Mouse (Mus musculus) embryonic facial prominence, embryonic 10.5 days (tissue): Measurements from ENCODE around the gene Rps21. TPM values are rescaled to one million over a fixed set of nuclear protein-coding genes. Genes with fewer than 3 reads are reported as not detected.
A peak's percentile ranks its signal among the peaks of the same experiment; 100 is the strongest.

Experiments
- DNase-seq: peaks from one replicate; pipeline ENCODE4 v3.0.0-alpha.2; 2017; ENCODE audit warnings: low spot score
- H3K27ac ChIP-seq: fragments of 300-500 bp; sonication (generic); replicated peaks from 2 replicates; pipeline ENCODE4 v1.5.1; 2016; ENCODE audit warnings: mild to moderate bottlenecking
- H3K27me3 ChIP-seq: fragments of 300-500 bp; sonication (generic); replicated peaks from 2 replicates; pipeline ENCODE4 v1.6.1; 2016; ENCODE audit warnings: low read depth, mild to moderate bottlenecking; ENCODE audit not compliant: poor library complexity, severe bottlenecking
- H3K36me3 ChIP-seq: fragments of 300-500 bp; sonication (generic); replicated peaks from 2 replicates; pipeline ENCODE4 v1.6.1; 2016; ENCODE audit warnings: mild to moderate bottlenecking, moderate library complexity
- H3K4me1 ChIP-seq: fragments of 300-500 bp; sonication (generic); 2 replicates; pipeline ENCODE4 v1.6.1; 2016
- H3K4me3 ChIP-seq: fragments of 300-500 bp; sonication (generic); 2 replicates; pipeline ENCODE4 v1.5.1; 2016; ENCODE audit warnings: mild to moderate bottlenecking, moderate library complexity
- H3K9me3 ChIP-seq: fragments of 300-500 bp; sonication (generic); 2 replicates; pipeline ENCODE4 v1.6.1; 2016; ENCODE audit warnings: mild to moderate bottlenecking
- WGBS: fragments of 180-500 bp; shearing (Covaris S2); methylation state at CpG from one replicate; pipeline ENCODE4 v1.1.7; 2016; 5-methylcytosine and 5-hydroxymethylcytosine counted together
- polyA plus RNA-seq: library from polyadenylated mRNA; unstranded; fragments of >200 nt; fragmentation: Nextera tagmentation; extraction: Ambion mirVana; gene quantifications from 2 replicates; pipeline ENCODE4 v1.2.1, GENCODE M21; 2016

Gene Rps21
- polyA plus RNA-seq, 1 experiment from 2014 or later, result 569 TPM

DNA sequence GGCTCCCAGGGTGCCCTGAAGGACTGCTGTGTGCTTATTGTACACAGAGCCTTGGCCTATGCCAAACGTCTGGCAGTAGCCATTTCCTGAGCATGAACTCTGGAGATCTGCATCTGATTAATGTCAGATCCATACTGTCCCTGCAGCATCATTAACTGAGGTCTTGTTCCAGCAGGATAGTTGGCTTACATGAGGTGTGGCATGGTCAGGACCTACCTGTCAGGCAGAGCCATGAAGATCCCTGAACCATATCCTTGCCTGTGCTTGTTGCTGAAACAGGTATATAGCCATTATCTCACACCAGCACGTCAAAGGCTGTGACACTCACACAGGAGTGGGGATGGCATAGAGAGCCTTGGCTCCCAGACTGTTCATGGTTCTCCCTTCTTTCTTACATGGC is 10.8 kb downstream of the Rps21 start:
- Histone ChIP-seq H3K9me3 (no peaks in the 10 kb centered on the region), H3K36me3 (peaks cover 78% of the 10 kb centered on the region), H3K27ac (no peak overlapping the region), H3K4me1 (peaks cover 25% of the 10 kb centered on the region), H3K27me3 (no peaks in the 10 kb centered on the region), H3K4me3 (no peak overlapping the region)
- no peak for DNase-seq
- 72% methylated on average over 2 of the region's 2 CpGs for WGBS

DNA sequence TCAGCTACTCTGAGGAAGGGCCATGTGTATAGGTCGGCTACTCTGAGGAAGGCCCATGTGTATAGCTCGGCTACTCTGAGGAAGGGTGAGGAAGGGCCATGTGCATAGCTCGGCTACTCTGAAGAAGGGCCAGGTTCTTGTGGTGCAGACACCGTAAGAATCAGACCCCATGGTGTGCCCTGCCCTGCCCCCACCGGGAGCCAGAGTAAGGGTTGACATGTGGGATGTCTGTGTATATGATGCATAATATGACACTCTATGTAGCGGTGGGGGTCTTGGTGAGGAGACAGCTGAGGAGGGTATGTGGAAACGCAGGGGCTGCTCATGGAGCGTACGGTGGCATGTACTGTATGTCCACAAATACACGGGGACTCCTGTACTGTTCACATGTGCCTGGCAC is 12.2 kb downstream of the Rps21 start:
- no peaks in the 10 kb centered on the region for H3K9me3 ChIP-seq
- H3K4me3 ChIP-seq, result no peak overlapping the region
- H3K27me3 ChIP-seq, result peaks cover 6% of the 10 kb centered on the region
- H3K4me1 ChIP-seq, result peaks cover 32% of the 10 kb centered on the region
- 94% methylated on average over 10 of the region's 10 CpGs for WGBS
- H3K36me3 ChIP-seq, result peaks cover 64% of the 10 kb centered on the region
- H3K27ac ChIP-seq, result no peak overlapping the region
- DNase-seq, result no peak

DNA sequence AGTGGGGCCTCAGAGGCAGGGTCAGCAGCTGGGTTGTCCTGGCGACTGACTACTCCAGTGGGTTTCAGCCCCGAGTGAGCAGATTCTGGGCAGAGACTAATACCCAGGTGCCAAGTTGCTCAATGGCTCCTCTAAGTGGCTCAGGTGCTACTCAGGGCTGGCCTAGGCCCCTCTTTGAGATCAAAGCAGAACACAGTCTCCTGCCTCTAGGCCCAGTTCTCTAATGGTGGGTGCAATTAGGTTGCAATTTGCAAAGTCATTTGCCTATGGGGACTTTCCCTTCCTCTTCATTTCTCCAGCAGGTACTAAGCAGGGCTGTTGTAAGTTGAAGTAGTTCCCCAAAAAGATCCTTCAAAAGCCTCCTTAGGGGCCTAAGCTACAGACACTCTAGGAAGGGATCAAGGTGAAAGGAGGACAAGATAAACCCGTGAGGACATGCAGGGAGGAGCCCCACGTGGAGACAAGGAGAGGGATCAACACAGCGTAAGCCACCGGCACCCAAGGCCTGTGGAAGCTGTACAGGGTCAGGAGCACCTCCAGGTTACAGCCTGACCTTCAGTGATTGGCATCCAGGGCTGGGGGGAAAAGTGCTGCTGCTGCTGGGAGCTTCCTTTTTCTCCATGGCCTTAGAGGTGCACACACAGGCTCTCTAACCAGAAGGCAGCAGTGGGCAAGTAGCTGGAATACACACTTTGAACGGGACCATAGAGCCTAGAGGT is 13.5 kb downstream of the Rps21 start:
- WGBS, result 81% methylated on average over 7 of the region's 7 CpGs
- peaks cover 11% of the 10 kb centered on the region for H3K27me3 ChIP-seq
- no peak overlapping the region for H3K27ac ChIP-seq
- H3K4me3 ChIP-seq, result no peak overlapping the region
- H3K9me3 ChIP-seq, result no peaks in the 10 kb centered on the region
- peaks cover 58% of the 10 kb centered on the region for H3K36me3 ChIP-seq
- peaks cover 32% of the 10 kb centered on the region for H3K4me1 ChIP-seq
- DNase-seq, result no peak

DNA sequence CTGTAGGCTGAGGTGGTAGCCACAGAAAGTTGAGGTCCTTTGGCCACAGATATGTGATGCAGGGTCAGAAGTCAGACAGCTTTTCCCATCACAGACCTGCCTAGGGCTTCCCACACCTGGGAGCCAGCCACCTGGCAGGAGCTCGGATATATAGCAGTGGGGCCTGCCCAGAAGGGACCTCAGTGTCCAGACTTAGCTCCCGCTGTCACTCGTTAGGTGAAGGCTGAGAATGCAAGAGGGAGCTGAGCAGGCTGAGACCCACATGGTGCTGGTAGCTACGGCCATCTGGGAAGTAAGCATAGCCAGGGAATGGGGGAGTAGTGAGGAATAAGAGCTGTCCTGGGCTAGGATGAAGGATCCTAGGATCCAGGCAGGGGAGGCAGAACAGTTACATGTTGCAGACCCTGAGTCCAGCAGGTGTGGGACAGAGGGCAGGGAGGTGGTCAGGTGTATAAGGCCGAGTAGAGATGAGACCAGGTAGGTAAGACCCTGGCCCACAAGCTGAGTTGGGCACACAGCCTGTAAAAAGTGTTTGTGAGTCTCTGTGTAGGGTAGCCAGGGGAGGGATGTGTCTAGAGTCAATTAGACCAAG is 14.7 kb downstream of the Rps21 start:
- 71% methylated on average over 5 of the region's 5 CpGs for WGBS
- peaks cover 12% of the 10 kb centered on the region for H3K27me3 ChIP-seq
- H3K36me3 ChIP-seq, result peaks cover 48% of the 10 kb centered on the region
- H3K4me1 ChIP-seq, result peaks cover 44% of the 10 kb centered on the region
- no peak overlapping the region for H3K27ac ChIP-seq
- peak overlapping the region; percentile 85 for H3K4me3 ChIP-seq
- H3K9me3 ChIP-seq, result no peaks in the 10 kb centered on the region
- DNase-seq, result no peak

DNA sequence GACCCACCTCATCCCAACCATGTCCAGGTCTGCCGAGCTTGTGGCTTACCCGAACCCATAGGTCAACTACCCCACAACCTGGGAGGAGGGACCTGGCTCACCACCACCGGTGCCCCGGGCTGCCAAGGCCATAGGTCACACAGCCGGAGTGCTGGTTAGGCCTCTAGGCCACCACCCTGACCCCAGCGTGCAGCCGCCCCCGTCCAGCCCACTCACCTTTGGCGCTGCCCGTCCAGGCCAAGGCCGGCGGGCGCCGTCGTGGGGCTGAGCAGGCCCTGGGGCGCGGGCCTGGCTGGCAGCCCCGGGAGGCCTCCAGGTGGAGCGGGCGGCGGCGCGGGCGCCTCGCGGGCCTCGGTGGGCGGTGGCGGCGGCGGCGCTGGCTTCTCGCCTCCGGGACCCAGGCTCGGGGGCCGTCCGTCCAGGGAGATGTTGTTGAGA is 15.7 kb downstream of the Rps21 start:
- Histone ChIP-seq H3K27me3 (peaks cover 16% of the 10 kb centered on the region), H3K36me3 (peaks cover 38% of the 10 kb centered on the region), H3K27ac (peak overlapping the region; percentile 94), H3K4me1 (peaks cover 47% of the 10 kb centered on the region), H3K4me3 (peak overlapping the region; percentile 85), H3K9me3 (no peaks in the 10 kb centered on the region)
- no peak for DNase-seq
- whole genome bisulfite sequencing, result under 1% methylated on average over 37 of the region's 37 CpGs

DNA sequence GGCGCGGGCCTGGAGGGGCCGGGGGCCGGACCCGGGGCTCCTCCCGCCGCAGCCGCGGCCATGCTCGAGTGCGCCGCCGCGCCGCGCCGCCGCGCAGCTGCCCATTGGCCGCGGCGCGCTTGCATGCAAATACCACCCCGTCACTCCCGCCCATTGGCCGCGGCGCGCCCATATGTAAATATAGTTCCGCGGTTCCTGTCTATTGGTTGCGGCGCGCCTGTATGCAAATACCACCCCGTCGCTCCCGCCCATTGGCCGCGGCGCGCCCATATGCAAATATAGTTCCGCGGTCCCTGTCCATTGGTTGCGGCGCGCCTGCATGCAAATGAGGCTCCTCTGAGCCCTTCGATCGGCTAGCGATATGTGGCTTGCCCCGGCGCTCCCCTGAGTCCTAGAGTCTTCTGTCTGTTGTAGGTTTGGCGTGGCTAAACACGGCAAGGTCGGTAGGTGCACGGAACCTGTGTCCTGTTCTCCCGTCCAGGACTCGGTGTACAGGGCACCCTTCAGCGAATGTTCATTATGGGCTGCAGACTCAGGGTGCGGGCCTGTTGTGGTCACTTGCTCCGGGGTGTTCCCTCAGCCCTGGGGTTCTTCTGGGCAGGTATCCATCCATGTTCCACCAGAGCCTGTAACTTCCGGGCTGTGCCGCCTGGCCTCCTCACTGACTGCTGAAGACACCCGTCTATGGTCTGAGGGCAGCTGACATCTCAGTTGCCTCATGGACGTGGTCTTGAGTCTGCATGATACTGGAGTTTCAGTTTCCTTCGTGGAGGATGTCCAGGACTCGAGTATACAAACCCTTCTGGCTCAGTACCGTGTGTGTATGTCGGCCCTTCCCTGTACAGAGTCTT is 16.4 kb downstream of the Rps21 start, which contains the start of gene Cables2:
Gene Cables2 (minus strand): TSS at position 103 of the 851 bp plus-strand sequence.
- 8% methylated on average over 68 of the region's 68 CpGs for WGBS
- H3K27ac ChIP-seq, result peak within 1 kb of the TSS; percentile 94
- peaks cover 30% of the 10 kb centered on the region for H3K36me3 ChIP-seq
- DNase-seq, result peak; percentile 97
- H3K4me3 ChIP-seq, result peak within 1 kb of the TSS; percentile 85
- peaks cover 21% of the 10 kb centered on the region for H3K27me3 ChIP-seq
- peaks cover 47% of the 10 kb centered on the region for H3K4me1 ChIP-seq
- no peaks in the 10 kb centered on the region for H3K9me3 ChIP-seq

DNA sequence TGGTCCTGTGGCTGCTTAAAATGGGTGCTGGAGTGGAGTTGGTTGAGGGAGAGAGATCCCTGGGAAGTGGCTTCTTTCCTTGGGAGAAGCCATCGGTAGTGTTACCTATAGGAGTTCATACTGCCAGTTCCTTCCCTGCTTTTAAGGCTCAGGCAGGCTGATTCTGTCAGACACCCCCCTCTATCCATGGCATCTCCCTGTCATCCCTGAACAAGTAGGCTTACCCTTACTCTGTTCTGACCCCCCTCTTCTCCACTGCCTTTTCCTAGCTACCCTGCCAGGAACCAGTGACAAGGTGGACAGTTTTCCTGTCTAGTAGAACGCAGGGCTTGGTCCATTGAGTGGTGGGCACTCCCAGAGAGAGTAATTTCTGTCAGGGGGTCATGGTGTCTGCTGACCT is 17.3 kb downstream of the Rps21 start:
- WGBS, result 86% methylated on average over 2 of the region's 2 CpGs
- Histone ChIP-seq H3K4me3 (no peak overlapping the region), H3K4me1 (peaks cover 47% of the 10 kb centered on the region), H3K27ac (no peak overlapping the region), H3K27me3 (peaks cover 21% of the 10 kb centered on the region), H3K9me3 (no peaks in the 10 kb centered on the region), H3K36me3 (peaks cover 22% of the 10 kb centered on the region)
- DNase-seq, result no peak

DNA sequence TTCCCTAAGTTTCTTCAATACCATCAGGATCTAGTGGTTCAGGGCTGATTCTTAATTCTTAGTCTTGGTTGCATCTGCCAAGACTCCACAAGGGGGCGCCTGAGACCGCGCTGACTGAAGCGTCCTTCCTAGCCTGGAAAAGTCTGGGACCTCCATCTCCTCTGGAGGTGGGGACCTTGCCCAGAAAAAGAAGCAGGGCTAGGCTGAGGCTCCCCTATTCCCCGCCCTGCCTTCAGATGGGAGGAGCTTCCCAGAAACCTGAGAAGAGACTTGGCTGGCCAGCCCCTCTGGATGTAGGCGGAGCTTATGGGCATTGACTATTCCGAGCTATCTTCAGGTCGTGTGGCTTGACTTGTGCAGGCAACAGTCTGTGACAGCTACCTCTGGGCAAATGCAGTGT is 18.7 kb downstream of the Rps21 start:
- H3K27ac ChIP-seq, result no peak overlapping the region
- DNase-seq, result peak; percentile 91
- H3K27me3 ChIP-seq, result peaks cover 21% of the 10 kb centered on the region
- peaks cover 52% of the 10 kb centered on the region for H3K4me1 ChIP-seq
- no peak overlapping the region for H3K4me3 ChIP-seq
- under 1% methylated on average over 8 of the region's 8 CpGs for WGBS
- peaks cover 9% of the 10 kb centered on the region; the same call in 1 of the 2 replicates for H3K36me3 ChIP-seq
- no peaks in the 10 kb centered on the region for H3K9me3 ChIP-seq

DNA sequence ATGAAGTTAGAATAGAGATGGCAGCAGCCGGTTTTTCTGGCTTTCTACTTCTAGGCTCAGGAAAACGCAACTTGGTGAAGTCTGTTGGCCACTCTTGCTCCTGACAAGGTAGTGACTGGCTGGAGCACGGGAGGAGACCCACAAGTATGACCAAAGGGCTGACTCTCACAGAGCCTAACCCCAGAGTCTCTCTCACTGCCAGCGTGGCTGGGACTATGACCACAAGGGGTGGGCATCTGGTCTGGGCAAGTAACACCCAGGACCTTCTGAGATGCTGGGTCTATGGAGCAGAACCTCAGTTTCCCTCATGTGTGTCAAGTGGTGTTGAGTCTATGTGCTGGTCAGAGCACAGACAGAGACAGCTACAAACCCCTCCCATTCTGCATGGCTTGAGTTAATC is 19.2 kb downstream of the Rps21 start:
- WGBS, result 48% methylated on average over 4 of the region's 4 CpGs

DNA sequence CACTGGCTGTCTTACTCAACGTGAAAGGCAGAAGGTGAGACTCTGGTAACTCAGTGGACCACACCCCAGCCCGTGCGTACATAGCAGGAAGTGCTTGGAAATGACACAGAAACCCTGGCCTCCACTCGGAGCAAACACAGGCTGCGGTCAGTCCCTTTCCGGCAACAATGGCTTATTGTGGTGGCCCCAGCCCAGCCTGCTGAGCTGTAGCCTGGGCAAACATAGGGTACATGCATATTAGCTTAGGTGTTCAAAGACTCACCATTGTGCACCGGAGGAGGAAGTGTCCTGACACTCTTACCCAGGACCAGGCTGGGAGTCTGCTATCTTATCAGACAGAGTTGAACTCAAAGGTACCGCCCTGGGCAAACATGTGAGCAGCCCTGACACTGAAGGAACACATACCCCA is 19.7 kb downstream of the Rps21 start:
- no peak for DNase-seq
- Histone ChIP-seq H3K4me1 (peaks cover 42% of the 10 kb centered on the region), H3K36me3 (no peaks in the 10 kb centered on the region), H3K27me3 (peaks cover 21% of the 10 kb centered on the region), H3K4me3 (no peak overlapping the region), H3K27ac (no peak overlapping the region), H3K9me3 (no peaks in the 10 kb centered on the region)
- WGBS, result 49% methylated on average over 8 of the region's 8 CpGs

More for the DNA sequence above, 19.2 kb downstream of the Rps21 start:
- peaks cover 3% of the 10 kb centered on the region; the same call in 1 of the 2 replicates for H3K36me3 ChIP-seq
- peaks cover 47% of the 10 kb centered on the region for H3K4me1 ChIP-seq
- H3K27me3 ChIP-seq, result peaks cover 21% of the 10 kb centered on the region
- no peaks in the 10 kb centered on the region for H3K9me3 ChIP-seq
- no peak for DNase-seq
- H3K4me3 ChIP-seq, result no peak overlapping the region
- H3K27ac ChIP-seq, result no peak overlapping the region

DNA sequence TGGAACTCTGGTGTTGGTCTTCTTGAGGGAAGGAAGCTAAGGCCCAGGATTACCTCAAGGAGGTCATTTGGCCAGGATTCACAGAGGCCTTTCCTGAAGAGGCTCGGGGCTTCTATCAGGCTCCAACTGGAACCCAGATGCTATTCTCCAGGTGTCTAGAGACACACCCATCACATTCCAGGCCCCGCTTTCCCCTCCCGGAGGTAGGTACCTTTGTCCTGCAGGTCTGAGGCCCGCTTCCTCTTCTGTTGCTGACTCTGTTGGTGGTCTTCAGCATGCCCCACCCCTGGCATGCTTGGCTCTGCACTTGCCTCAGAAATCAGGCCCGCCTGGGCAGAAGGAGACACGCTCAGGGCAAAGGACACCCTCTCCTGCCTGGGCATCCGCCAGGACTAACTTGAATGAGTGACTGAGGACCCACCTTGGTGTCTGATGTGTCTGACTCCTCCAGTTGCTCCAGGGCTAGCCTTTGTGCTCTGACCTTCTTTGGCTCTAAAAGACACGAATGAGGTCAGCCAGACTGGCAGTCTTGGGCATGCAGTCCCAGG is 20.7 kb downstream of the Rps21 start:
- 68% methylated on average over 8 of the region's 8 CpGs for WGBS

DNA sequence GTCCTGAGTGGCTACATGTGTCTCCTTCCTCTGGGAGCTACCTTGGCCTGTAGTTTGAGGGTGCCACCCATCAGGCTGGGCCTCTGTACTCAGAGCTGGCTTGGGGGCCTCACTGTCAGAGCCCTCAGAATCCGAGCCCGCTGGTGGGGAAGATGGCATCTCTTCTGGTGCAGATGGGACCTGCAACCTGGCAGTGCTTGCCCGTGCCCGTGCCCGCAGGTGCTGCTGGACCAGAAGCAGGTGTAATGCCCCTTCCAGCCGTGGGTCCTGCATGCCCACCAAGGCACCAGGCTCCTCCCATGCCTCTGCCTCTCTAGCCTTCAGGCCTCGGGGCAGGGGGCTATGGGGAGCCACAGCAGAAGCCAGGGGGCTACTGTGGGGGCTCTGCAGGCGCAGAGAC is 22.1 kb downstream of the Rps21 start:
- H3K27ac ChIP-seq, result no peak overlapping the region
- no peaks in the 10 kb centered on the region for H3K36me3 ChIP-seq
- peaks cover 15% of the 10 kb centered on the region for H3K27me3 ChIP-seq
- 86% methylated on average over 8 of the region's 8 CpGs for WGBS
- no peaks in the 10 kb centered on the region for H3K9me3 ChIP-seq
- H3K4me3 ChIP-seq, result no peak overlapping the region
- no peak for DNase-seq
- H3K4me1 ChIP-seq, result peaks cover 24% of the 10 kb centered on the region

More for the DNA sequence above, 20.7 kb downstream of the Rps21 start:
- Histone ChIP-seq H3K36me3 (no peaks in the 10 kb centered on the region), H3K4me3 (no peak overlapping the region), H3K4me1 (peaks cover 32% of the 10 kb centered on the region), H3K9me3 (no peaks in the 10 kb centered on the region), H3K27me3 (peaks cover 21% of the 10 kb centered on the region), H3K27ac (no peak overlapping the region)
- DNase-seq, result no peak
